ENCODE assay signal across 8 mouse cellular contexts in the genomic region with DNA sequence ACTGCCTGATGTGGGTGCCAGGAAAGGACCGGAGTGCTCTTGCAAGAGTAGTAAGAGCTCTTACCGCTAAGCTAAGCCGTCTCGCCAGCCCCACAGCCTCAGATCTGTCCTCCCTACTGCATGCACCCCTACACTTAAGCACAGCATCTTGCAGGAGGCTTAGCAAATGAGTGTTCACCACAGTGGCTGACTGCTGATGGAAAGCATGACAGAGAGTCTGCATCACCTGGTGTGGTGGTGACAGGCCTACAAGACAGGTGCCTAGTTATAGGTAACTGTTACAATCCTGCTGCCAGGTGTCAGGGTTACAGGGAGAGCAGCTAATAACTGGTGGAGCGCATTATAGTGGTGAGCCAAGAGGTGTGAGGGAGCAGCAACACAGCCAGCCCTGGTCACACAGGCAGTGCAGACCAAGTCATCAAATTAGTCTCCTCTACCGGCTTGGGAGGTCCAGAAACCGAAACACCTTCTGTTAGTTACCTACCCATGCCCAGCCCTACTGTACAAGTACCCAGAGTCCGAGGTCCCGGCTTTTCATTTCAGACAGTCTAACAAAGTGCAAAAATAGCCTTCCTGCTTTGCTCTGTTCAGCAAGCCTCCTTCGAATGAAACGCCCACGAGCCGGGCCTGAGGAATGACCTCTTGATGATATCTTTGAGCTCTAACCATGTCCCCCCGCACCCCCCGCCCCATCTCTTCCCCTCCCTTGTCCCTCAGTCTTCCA. TPM values are rescaled to one million over a fixed set of nuclear protein-coding genes. Genes with fewer than 3 reads are reported as not detected.
DNase-seq lines count a peak whose midpoint lies in the region; ATAC-seq and TF ChIP-seq lines count a peak whose summit lies in the region.

No protein-coding gene starts in this region.

- no peak for TF ChIP-seq CTCF in kidney, postnatal 0 days (IDR thresholded peaks at IDR 0.05; ENCODE audit: low read depth)

- ATAC-seq in kidney, postnatal 0 days (replicated peaks; ENCODE audit: low FRiP score, low read depth), result no peak; the same call in 1 of the 2 replicates
- peak; percentile 13; the same call in 1 of the 2 replicates for ATAC-seq in embryonic facial prominence, embryonic 15.5 days (ENCODE audit: insufficient number of reproducible peaks, low FRiP score, low TSS enrichment, low read depth)
- peak; percentile 8; the same call in 1 of the 2 replicates for ATAC-seq in neural tube, embryonic 12.5 days (ENCODE audit: low FRiP score, low read depth)

- no peaks in the 10 kb centered on the region for H3K9me3 ChIP-seq in kidney, postnatal 0 days (replicated peaks; ENCODE audit: low read length)
- H3K9me3 ChIP-seq in embryonic facial prominence, embryonic 15.5 days (replicated peaks), result no peaks in the 10 kb centered on the region
- H3K9me3 ChIP-seq in limb, embryonic 10.5 days (replicated peaks), result no peaks in the 10 kb centered on the region
- H3K9me3 ChIP-seq in neural tube, embryonic 12.5 days, result no peaks in the 10 kb centered on the region

- H3K27me3 ChIP-seq in kidney, postnatal 0 days (ENCODE audit: insufficient read depth, low read length), result no peaks in the 10 kb centered on the region
- H3K27me3 ChIP-seq in embryonic facial prominence, embryonic 15.5 days, result no peaks in the 10 kb centered on the region
- no peaks in the 10 kb centered on the region for H3K27me3 ChIP-seq in limb, embryonic 10.5 days (ENCODE audit: low read depth, poor library complexity, severe bottlenecking)
- H3K27me3 ChIP-seq in neural tube, embryonic 12.5 days (replicated peaks), result no peaks in the 10 kb centered on the region

- WGBS in kidney, postnatal 0 days, result 8% methylated on average over 15 of the region's 15 CpGs
- WGBS in embryonic facial prominence, embryonic 15.5 days, result 6% methylated on average over 15 of the region's 15 CpGs
- 16% methylated on average over 15 of the region's 15 CpGs for WGBS in limb, embryonic 10.5 days
- 19% methylated on average over 15 of the region's 15 CpGs for WGBS in neural tube, embryonic 12.5 days

- no peaks in the 10 kb centered on the region for H3K36me3 ChIP-seq in kidney, postnatal 0 days (ENCODE audit: insufficient read depth, low read length)
- H3K36me3 ChIP-seq in embryonic facial prominence, embryonic 15.5 days, result no peaks in the 10 kb centered on the region
- H3K36me3 ChIP-seq in limb, embryonic 10.5 days, result no peaks in the 10 kb centered on the region
- H3K36me3 ChIP-seq in neural tube, embryonic 12.5 days, result no peaks in the 10 kb centered on the region

- peak overlapping the region; percentile 91 for H3K4me2 ChIP-seq in kidney, postnatal 0 days (ENCODE audit: low read length)
- peak overlapping the region; percentile 74 for H3K4me2 ChIP-seq in embryonic facial prominence, embryonic 15.5 days (replicated peaks)
- H3K4me2 ChIP-seq in neural tube, embryonic 12.5 days (replicated peaks), result peak overlapping the region; percentile 91

- peak; percentile 54 for DNase-seq in kidney, postnatal 0 days (ENCODE audit: low spot score)
- DNase-seq in kidney, adult 8-10 months, result no peak
- peak; percentile 61 for DNase-seq in limb, embryonic 10.5 days (ENCODE audit: low spot score)
- no peak for DNase-seq in adrenal gland, adult 18-20 months (ENCODE audit: low spot score in 2 of 2)
- no peak for DNase-seq in layer of hippocampus, adult 9-11 months
- DNase-seq in c-Kit-positive CD71-positive TER-119-positive erythroid progenitor cells, embryonic 14.5 days (ENCODE audit: low spot score), result no peak

- H3K4me1 ChIP-seq in kidney, postnatal 0 days (replicated peaks; ENCODE audit: insufficient read depth, low read length), result peaks cover 44% of the 10 kb centered on the region
- peaks cover 61% of the 10 kb centered on the region for H3K4me1 ChIP-seq in embryonic facial prominence, embryonic 15.5 days
- peaks cover 60% of the 10 kb centered on the region for H3K4me1 ChIP-seq in limb, embryonic 10.5 days
- peaks cover 54% of the 10 kb centered on the region for H3K4me1 ChIP-seq in neural tube, embryonic 12.5 days

- H3K9ac ChIP-seq in kidney, postnatal 0 days (ENCODE audit: low read depth, low read length), result peak overlapping the region; percentile 75
- H3K9ac ChIP-seq in embryonic facial prominence, embryonic 15.5 days, result peak overlapping the region; percentile 86
- peak overlapping the region; percentile 93 for H3K9ac ChIP-seq in neural tube, embryonic 12.5 days

- H3K27ac ChIP-seq in kidney, postnatal 0 days, result peak overlapping the region; percentile 91
- peak overlapping the region; percentile 87 for H3K27ac ChIP-seq in embryonic facial prominence, embryonic 15.5 days (replicated peaks)
- H3K27ac ChIP-seq in limb, embryonic 10.5 days, result peak overlapping the region; percentile 95
- H3K27ac ChIP-seq in neural tube, embryonic 12.5 days, result peak overlapping the region; percentile 66

- H3K4me3 ChIP-seq in kidney, postnatal 0 days (replicated peaks; ENCODE audit: low read depth, low read length), result peak overlapping the region; percentile 73
- peak overlapping the region; percentile 80 for H3K4me3 ChIP-seq in embryonic facial prominence, embryonic 15.5 days (replicated peaks)
- H3K4me3 ChIP-seq in limb, embryonic 10.5 days, result peak overlapping the region; percentile 74
- peak overlapping the region; percentile 79 for H3K4me3 ChIP-seq in neural tube, embryonic 12.5 days

RNA-seq across cellular contexts. Expression of gene Fam129b, which starts 0.8 kb away (rescaled TPM):
- polyA plus RNA-seq in kidney, postnatal 0 days (2015; fragmentation: Nextera tagmentation; extraction: Ambion mirVana), result 41.1 and 42.2 TPM in 2 replicates
- 103 and 111 TPM in 2 replicates for polyA plus RNA-seq in embryonic facial prominence, embryonic 15.5 days (2015; fragmentation: Nextera tagmentation; extraction: Ambion mirVana)
- polyA plus RNA-seq in limb, embryonic 10.5 days (2016; fragmentation: Nextera tagmentation; extraction: Ambion mirVana), result 40.9 and 47.9 TPM in 2 replicates
- 39.6 and 40.3 TPM in 2 replicates for polyA plus RNA-seq in neural tube, embryonic 12.5 days (2016; fragmentation: Nextera tagmentation; extraction: Ambion mirVana)
- 10 to 100 TPM; 19.1 to 32.7 TPM for total RNA-seq in adrenal gland, adult 18-20 months (2021)

RNA-seq across cellular contexts. Expression of gene Stxbp1, which starts 28.1 kb away (rescaled TPM):
- polyA plus RNA-seq in kidney, postnatal 0 days (2015; fragmentation: Nextera tagmentation; extraction: Ambion mirVana), result 14.3 and 14.6 TPM in 2 replicates
- 21.5 and 22.3 TPM in 2 replicates for polyA plus RNA-seq in embryonic facial prominence, embryonic 15.5 days (2015; fragmentation: Nextera tagmentation; extraction: Ambion mirVana)
- 10.9 and 12.9 TPM in 2 replicates for polyA plus RNA-seq in limb, embryonic 10.5 days (2016; fragmentation: Nextera tagmentation; extraction: Ambion mirVana)
- 121 and 130 TPM in 2 replicates for polyA plus RNA-seq in neural tube, embryonic 12.5 days (2016; fragmentation: Nextera tagmentation; extraction: Ambion mirVana)
- total RNA-seq in adrenal gland, adult 18-20 months (2021), result 10 to 100 TPM; 22.1 to 36.6 TPM

Comparison
In these comparisons a context has a peak if more than half of its experiments do, and no peak if none do; other contexts are left out.
1. DNase-seq: peak in kidney, postnatal 0 days (single experiment) and limb, embryonic 10.5 days (single experiment); none in kidney, adult 8-10 months (0 of 2), adrenal gland, adult 18-20 months (0 of 2), layer of hippocampus, adult 9-11 months (single experiment) and c-Kit-positive CD71-positive TER-119-positive erythroid progenitor cells, embryonic 14.5 days (single experiment).
2. Peak in every context shown above with its lines, with median percentiles within 50 percentile points of each other: H3K27ac ChIP-seq, H3K4me2 ChIP-seq, H3K4me3 ChIP-seq and H3K9ac ChIP-seq.